Mouse (Mus musculus) heart, adult 2 months (tissue): ENCODE measurements at regions not wholly inside any gene's neighbourhood (a gene's known extent, or its start where the extent isn't known, plus 50 kb on each side); places are given as distances from the start of the nearest gene placed in this dataset.

ENCODE experiments used
- DNase-seq, 2 experiments: peaks; one replicate each; pipeline ENCODE4 v3.0.0; 2021
- H3K27ac ChIP-seq: fragments of 200-600 bp; 2 replicates; pipeline ENCODE4 v1.8.1; 2022
- H3K27me3 ChIP-seq: fragments of 200-500 bp; 2 replicates; pipeline ENCODE4 v1.6.1; 2012; ENCODE audit warnings: mild to moderate bottlenecking, low read length, inconsistent platforms, mixed read lengths; ENCODE audit not compliant: control insufficient read depth, insufficient read depth
- H3K36me3 ChIP-seq: fragments of 200-500 bp; 2 replicates; pipeline ENCODE4 v1.6.1; 2012; ENCODE audit warnings: low read length, inconsistent platforms; ENCODE audit not compliant: control insufficient read depth, insufficient read depth
- H3K4me1 ChIP-seq: fragments of 200-500 bp; 2 replicates; pipeline ENCODE4 v1.6.1; 2011; ENCODE audit warnings: low read length; ENCODE audit not compliant: control insufficient read depth, insufficient read depth
- H3K4me3 ChIP-seq: fragments of 200-600 bp; 2 replicates; pipeline ENCODE4 v1.8.1; 2022
- H3K79me2 ChIP-seq: fragments of 200-500 bp; replicated peaks from 2 replicates; pipeline ENCODE4 v1.6.1; 2012; ENCODE audit warnings: mild to moderate bottlenecking, inconsistent platforms, low read length, moderate library complexity, mixed read lengths; ENCODE audit not compliant: control insufficient read depth, insufficient read depth
- H3K9ac ChIP-seq: fragments of 200-500 bp; 2 replicates; pipeline ENCODE4 v1.6.1; 2012; ENCODE audit warnings: low read depth, mild to moderate bottlenecking, control low read depth, inconsistent platforms, low read length, mixed read lengths
- CTCF ChIP-seq: fragments of 200-600 bp; IDR thresholded peaks from 2 replicates; pipeline ENCODE4 v1.8.1; 2022; ENCODE audit warnings: antibody characterized with exemption, mild to moderate bottlenecking, moderate library complexity
- EP300 ChIP-seq: fragments of 200-500 bp; IDR thresholded peaks from 2 replicates; pipeline ENCODE4 v1.6.1; 2011; ENCODE audit warnings: low read depth, low read length, control low read depth; ENCODE audit not compliant: insufficient read depth
- POLR2A ChIP-seq: fragments of 200-500 bp; IDR thresholded peaks from 2 replicates; pipeline ENCODE4 v1.6.1; 2011; ENCODE audit warnings: mild to moderate bottlenecking, low read depth, low read length, control low read depth; ENCODE audit not compliant: insufficient read depth
- WGBS: fragments of 180-500 bp; shearing (Covaris S2); methylation state at CpG from one replicate; pipeline ENCODE4 v1.1.7; 2018; 5-methylcytosine and 5-hydroxymethylcytosine counted together
- intact Hi-C: fragments of 180-260 bp; cut with DNase I; formaldehyde crosslinking; loops from one replicate; pipeline ENCODE4 v1.15.1; 2025

DNA sequence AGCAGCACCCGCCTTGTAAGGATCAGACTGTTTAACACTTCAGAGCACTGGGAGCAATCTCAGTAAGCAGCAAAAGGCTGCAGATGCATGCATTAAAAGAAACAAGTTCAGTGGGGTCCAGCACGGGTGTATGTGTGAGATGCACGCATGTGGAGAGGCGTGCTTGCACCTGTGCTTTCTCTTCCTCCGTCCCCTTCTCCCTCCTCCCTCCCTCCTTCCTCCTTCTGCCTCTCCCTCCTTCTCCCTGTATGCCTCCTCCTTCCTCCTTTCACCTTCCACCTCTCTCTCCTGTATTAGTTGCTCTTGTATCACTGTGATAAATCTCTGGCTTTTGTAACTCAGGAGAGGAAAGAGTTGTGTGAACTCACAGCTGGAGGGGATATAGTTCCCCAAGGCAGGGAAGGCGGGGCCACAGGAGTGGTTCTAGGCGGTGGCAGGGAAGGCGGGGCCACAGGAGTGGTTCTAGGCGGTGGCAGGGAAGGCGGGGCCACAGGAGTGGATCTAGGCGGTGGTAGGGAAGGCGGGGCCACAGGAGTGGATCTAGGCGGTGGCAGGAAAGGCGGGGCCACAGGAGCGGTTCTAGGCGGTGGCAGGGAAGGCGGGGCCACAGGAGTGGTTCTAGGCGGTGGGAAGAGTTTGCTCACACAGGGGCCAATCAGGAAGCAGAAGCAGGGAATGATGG lies 96.2 kb upstream of the Eef2kmt start:
- H3K27me3 ChIP-seq = no peaks in the 10 kb centered on the region
- H3K4me3 ChIP-seq = no peak overlapping the region
- H3K9ac ChIP-seq = no peak overlapping the region
- no peaks in the 10 kb centered on the region for H3K79me2 ChIP-seq
- H3K4me1 ChIP-seq = no peaks in the 10 kb centered on the region
- no peak overlapping the region for H3K27ac ChIP-seq
- no peaks in the 10 kb centered on the region for H3K36me3 ChIP-seq
- TF ChIP-seq CTCF (no peak), POLR2A (no peak)
- DNase-seq = peak in 1 of 2 experiments; percentile 17
- intact Hi-C loops = no loop called here
- 6% methylated on average over 18 of the region's 18 CpGs for WGBS

DNA sequence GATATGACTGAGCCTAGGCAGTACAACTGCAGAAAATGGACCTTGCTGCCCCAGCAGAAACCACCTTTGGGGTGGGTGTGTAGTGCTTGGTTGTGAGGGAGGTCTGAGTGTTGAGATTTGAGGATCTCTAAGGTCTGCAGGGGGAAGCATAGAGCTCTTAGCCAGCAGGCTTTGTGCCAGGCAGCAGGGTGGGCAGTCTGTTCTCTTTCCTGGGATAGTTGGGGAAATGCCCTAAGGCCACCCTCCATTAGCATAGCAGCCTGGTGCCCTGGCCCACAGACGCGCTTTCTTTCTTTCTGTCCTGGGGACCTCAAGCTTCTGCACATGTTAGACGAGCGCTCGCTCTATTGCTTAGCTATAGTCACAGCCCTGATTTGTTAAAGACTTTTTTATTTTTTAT lies 91.4 kb upstream of the Eef2kmt start:
- H3K9ac ChIP-seq = no peak overlapping the region
- no peaks in the 10 kb centered on the region for H3K36me3 ChIP-seq
- no peaks in the 10 kb centered on the region for H3K79me2 ChIP-seq
- no peak for DNase-seq
- TF ChIP-seq POLR2A (no peak), CTCF (no peak), EP300 (no peak)
- 88% methylated on average over 5 of the region's 5 CpGs for WGBS
- no peaks in the 10 kb centered on the region for H3K4me1 ChIP-seq
- no peak overlapping the region for H3K4me3 ChIP-seq
- intact Hi-C loops = no loop called here
- H3K27me3 ChIP-seq = no peaks in the 10 kb centered on the region
- H3K27ac ChIP-seq = no peak overlapping the region

DNA sequence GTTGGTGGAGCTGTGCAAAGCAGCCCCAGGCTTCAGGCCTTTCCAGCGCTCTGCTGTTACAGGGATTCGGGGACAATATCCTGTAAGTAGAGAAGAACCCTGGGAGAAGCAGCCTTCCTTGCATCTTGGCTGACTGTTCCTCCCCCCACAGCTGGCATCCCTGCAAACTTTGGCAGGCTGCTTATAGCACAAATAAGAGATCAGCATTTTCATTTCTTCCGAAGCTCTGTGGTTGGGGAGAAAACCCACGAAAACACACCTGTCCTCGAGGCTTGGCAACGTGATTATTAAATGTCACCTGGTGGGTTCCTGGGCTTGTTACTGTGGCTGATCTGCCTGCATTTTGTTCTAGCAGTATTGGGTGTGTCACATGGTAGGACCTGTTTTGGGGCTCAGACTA lies 86.5 kb upstream of the Eef2kmt start:
- intact Hi-C loops = no loop called here
- H3K79me2 ChIP-seq = no peaks in the 10 kb centered on the region
- H3K9ac ChIP-seq = no peak overlapping the region
- no peaks in the 10 kb centered on the region for H3K27me3 ChIP-seq
- 74% methylated on average over 6 of the region's 6 CpGs for WGBS
- no peaks in the 10 kb centered on the region for H3K36me3 ChIP-seq
- DNase-seq = no peak
- H3K4me3 ChIP-seq = no peak overlapping the region
- no peaks in the 10 kb centered on the region for H3K4me1 ChIP-seq
- no peak for TF ChIP-seq POLR2A
- TF ChIP-seq CTCF = no peak
- TF ChIP-seq EP300 = no peak
- no peak overlapping the region for H3K27ac ChIP-seq

DNA sequence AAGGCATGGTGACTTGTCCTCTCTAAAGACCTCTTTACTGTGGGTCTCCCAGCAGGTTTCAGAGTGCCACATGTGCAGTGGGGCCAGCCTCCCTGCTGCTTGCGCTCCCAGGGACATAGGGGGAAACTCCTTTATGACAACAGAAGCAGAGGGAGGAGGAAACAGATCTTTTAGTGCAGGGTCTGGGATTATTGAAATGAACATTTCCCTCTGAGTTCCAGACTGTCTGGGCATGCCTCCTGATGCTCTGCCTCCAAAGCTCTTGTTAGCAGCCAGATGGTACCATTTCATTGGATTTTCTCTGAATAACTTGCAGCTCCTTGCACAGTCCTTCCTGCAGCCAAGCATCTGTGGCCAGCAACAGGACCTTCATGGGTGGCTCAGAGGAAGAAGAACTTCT lies 60.5 kb upstream of the Eef2kmt start:
- 88% methylated on average over 1 of the region's 1 CpGs for WGBS
- Histone ChIP-seq H3K36me3 (no peaks in the 10 kb centered on the region), H3K27ac (no peak overlapping the region), H3K9ac (no peak overlapping the region), H3K4me1 (no peaks in the 10 kb centered on the region), H3K27me3 (no peaks in the 10 kb centered on the region), H3K4me3 (no peak overlapping the region), H3K79me2 (no peaks in the 10 kb centered on the region)
- TF ChIP-seq EP300 = no peak
- TF ChIP-seq CTCF = no peak
- no peak for TF ChIP-seq POLR2A
- no peak for DNase-seq
- intact Hi-C loops = no loop called here

DNA sequence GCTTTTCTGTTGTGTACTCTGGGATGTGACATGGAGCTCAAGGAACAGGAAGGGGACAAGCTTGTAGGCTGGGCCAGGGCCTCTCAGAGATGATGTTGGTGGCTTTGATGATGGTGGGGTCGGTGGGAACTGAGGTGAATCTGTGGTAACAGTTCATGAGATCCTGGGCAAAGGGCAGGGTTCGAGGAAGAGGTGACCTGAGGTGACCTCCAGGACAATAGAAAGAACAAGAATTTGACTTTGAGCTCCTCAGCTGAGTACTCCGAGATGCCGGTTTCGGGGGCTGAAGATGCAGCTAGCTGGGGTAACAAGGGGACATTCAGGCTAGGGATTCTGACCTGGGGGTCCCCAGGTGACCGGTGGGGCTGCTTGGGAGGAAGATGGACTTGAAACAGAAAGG lies 57.5 kb upstream of the Eef2kmt start:
- 82% methylated on average over 6 of the region's 6 CpGs for WGBS
- Histone ChIP-seq H3K27ac (no peak overlapping the region), H3K79me2 (no peaks in the 10 kb centered on the region), H3K4me3 (no peak overlapping the region), H3K4me1 (no peaks in the 10 kb centered on the region), H3K9ac (no peak overlapping the region), H3K27me3 (no peaks in the 10 kb centered on the region), H3K36me3 (no peaks in the 10 kb centered on the region)
- no peak for TF ChIP-seq POLR2A
- TF ChIP-seq EP300 = no peak
- no peak for TF ChIP-seq CTCF
- no peak for DNase-seq
- intact Hi-C loops = no loop called here

DNA sequence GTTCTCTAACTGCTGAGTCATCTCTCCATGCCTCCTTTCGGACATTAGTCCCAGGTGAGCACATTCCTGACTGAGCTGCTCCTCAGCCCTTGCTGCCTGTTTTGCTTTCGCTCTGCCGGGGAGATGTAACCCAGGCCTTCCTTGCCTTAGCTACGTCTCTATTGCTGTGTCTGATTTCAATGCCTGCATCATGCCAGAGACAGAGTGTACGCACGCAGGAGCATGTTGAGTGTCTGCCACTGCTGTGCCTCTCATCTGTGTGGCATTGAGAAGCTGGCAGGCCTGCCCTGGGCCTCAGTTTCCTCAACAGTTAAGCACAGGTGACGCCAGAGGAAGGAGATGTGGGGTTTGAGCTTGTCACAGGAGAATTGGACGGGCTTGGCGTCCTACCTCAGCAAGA lies 55.7 kb upstream of the Eef2kmt start:
- no peak overlapping the region for H3K9ac ChIP-seq
- H3K27ac ChIP-seq = no peak overlapping the region
- H3K27me3 ChIP-seq = peaks cover 3% of the 10 kb centered on the region
- intact Hi-C loops = no loop called here
- WGBS = 81% methylated on average over 9 of the region's 9 CpGs
- no peak overlapping the region for H3K4me3 ChIP-seq
- TF ChIP-seq EP300 (no peak), CTCF (no peak), POLR2A (no peak)
- no peak for DNase-seq
- no peaks in the 10 kb centered on the region for H3K36me3 ChIP-seq
- no peaks in the 10 kb centered on the region for H3K79me2 ChIP-seq
- H3K4me1 ChIP-seq = no peaks in the 10 kb centered on the region
